Mouse (Mus musculus): ENCODE data around the gene Tcf7.

DNA sequence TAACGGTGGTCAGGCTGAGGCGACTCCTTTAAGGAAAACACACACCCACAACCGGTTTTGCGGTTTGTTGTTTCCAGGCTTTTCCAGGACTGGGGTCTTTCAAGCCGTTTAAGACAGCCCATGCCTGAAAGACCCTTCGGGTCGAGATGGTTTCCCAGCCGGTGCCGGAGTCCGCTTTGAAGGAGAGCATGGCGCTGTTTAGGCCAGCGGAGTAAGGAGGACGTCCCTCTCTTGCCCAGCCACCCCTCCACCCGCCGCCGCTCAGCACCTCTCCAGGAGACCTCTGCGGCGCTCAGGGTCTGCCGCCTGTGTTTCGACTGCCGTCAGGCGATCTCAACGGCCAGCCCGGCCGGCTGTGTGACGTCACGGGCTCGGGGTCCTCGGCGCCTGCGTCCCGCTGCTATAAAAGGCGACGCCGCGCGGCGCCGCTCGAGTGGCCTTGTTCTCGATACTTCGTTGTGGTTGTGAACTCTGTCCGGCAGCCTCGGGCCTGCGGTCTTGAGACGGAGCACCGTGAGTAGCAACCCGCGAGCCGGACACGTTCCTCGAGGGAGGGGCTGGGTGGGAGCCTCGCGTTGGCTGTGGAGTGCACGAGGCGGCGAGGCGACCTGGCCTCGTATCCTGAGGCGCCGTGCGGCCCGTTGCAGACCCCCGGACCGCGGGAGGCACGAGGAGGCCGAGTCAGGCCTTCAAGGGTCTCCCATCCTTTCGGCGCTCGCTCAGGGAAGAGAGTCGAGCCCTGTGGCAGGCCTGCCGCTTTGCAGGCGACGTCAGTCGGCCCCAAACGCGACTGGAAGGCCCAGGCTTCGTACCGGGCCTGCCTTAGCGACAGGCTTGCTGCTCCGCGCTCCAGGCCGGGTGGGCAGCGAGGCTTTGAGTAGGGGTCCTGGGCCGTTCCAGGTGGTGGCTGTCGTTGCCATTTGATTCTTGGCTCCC is 50.9 kb downstream of the Tcf7 start, which contains the start of gene Skp1a:
- TF ChIP-seq CTCF (IDR thresholded peaks at IDR 0.05) = no peak
- peak; percentile 97 for TF ChIP-seq POLR2A (IDR thresholded peaks at IDR 0.05; ENCODE audit: insufficient read depth, low read depth, low read length)
- peak; percentile 59; the same call in 1 of the 2 replicates for TF ChIP-seq EP300 (IDR thresholded peaks at IDR 0.05; ENCODE audit: insufficient read depth, low read depth, low read length)

Measured in heart, adult 2 months (tissue).